10 mouse cellular contexts compared by ENCODE assay signal in genomic region chr4:156083348-156083747, GRCm38 (mm10). TPM values are rescaled to one million over a fixed set of nuclear protein-coding genes. Genes with fewer than 3 reads are reported as not detected.
DNase-seq lines count a peak whose midpoint lies in the region; ATAC-seq and TF ChIP-seq lines count a peak whose summit lies in the region.
"Had no signal": no experiment of that assay in that cellular context is flagged by ENCODE, and none has a peak within 500 bp of the region (broad histone marks: within the 10 kb centered on the region; RNA-seq: fewer than 3 reads in every experiment).

No protein-coding gene starts in this region.

- no peaks in the 10 kb centered on the region for H3K36me3 ChIP-seq in heart, adult 2 months (ENCODE audit: control insufficient read depth, insufficient read depth, low read length)
- no peaks in the 10 kb centered on the region for H3K36me3 ChIP-seq in embryonic facial prominence, embryonic 14.5 days (ENCODE audit: control insufficient read depth, insufficient read depth, low read length)
- no peaks in the 10 kb centered on the region for H3K36me3 ChIP-seq in liver, embryonic 13.5 days
- no peaks in the 10 kb centered on the region for H3K36me3 ChIP-seq in testis, adult 2 months (ENCODE audit: control insufficient read depth, insufficient read depth, low read length)

- H3K4me2 ChIP-seq in embryonic facial prominence, embryonic 14.5 days (ENCODE audit: low read depth, low read length), result no peak overlapping the region
- 0 out of 2 replicates have a peak overlapping the region, but pooled peaks have one; percentile 1 for H3K4me2 ChIP-seq in liver, embryonic 13.5 days

- no peak for TF ChIP-seq POLR2A in heart, adult 2 months (IDR thresholded peaks at IDR 0.05; ENCODE audit: insufficient read depth, low read depth, low read length)
- TF ChIP-seq POLR2A in testis, adult 2 months (IDR thresholded peaks at IDR 0.05; ENCODE audit: control insufficient read depth, low read depth, low read length), result no peak

- H3K27me3 ChIP-seq in heart, adult 2 months (ENCODE audit: control insufficient read depth, insufficient read depth, low read length), result no peaks in the 10 kb centered on the region
- H3K27me3 ChIP-seq in embryonic facial prominence, embryonic 14.5 days (replicated peaks; ENCODE audit: control insufficient read depth, insufficient read depth, low read length), result peaks cover 1% of the 10 kb centered on the region; the same call in 1 of the 2 replicates
- peaks cover 5% of the 10 kb centered on the region for H3K27me3 ChIP-seq in liver, embryonic 13.5 days
- H3K27me3 ChIP-seq in testis, adult 2 months (ENCODE audit: control insufficient read depth, insufficient read depth, low read length), result no peaks in the 10 kb centered on the region

- H3K4me3 ChIP-seq in heart, adult 2 months, result no peak overlapping the region
- no peak overlapping the region for H3K4me3 ChIP-seq in embryonic facial prominence, embryonic 14.5 days (ENCODE audit: low read depth, low read length)
- no peak overlapping the region for H3K4me3 ChIP-seq in liver, embryonic 13.5 days (replicated peaks)
- no peak overlapping the region for H3K4me3 ChIP-seq in testis, adult 2 months (ENCODE audit: control insufficient read depth, low read depth, low read length)

- no peaks in the 10 kb centered on the region for H3K4me1 ChIP-seq in heart, adult 2 months (ENCODE audit: control insufficient read depth, insufficient read depth, low read length)
- peaks cover 4% of the 10 kb centered on the region; the same call in 1 of the 2 replicates for H3K4me1 ChIP-seq in embryonic facial prominence, embryonic 14.5 days (ENCODE audit: control insufficient read depth, insufficient read depth, low read length)
- H3K4me1 ChIP-seq in liver, embryonic 13.5 days (replicated peaks), result peaks cover 22% of the 10 kb centered on the region
- H3K4me1 ChIP-seq in testis, adult 2 months (ENCODE audit: control insufficient read depth, insufficient read depth, low read length), result peaks cover 14% of the 10 kb centered on the region

- H3K9ac ChIP-seq in heart, adult 2 months (ENCODE audit: low read depth, low read length), result no peak overlapping the region
- no peak overlapping the region for H3K9ac ChIP-seq in embryonic facial prominence, embryonic 14.5 days (ENCODE audit: low read depth, low read length)
- no peak overlapping the region for H3K9ac ChIP-seq in liver, embryonic 13.5 days
- H3K9ac ChIP-seq: liver, embryonic 14.5 days had no signal

- H3K27ac ChIP-seq in heart, adult 2 months, result no peak overlapping the region
- peak overlapping the region; percentile 67; the same call in 1 of the 2 replicates for H3K27ac ChIP-seq in embryonic facial prominence, embryonic 14.5 days (replicated peaks; ENCODE audit: low read depth, low read length)
- peak overlapping the region; percentile 43; the same call in 1 of the 2 replicates for H3K27ac ChIP-seq in liver, embryonic 13.5 days
- peak overlapping the region; percentile 78 for H3K27ac ChIP-seq in testis, adult 2 months (ENCODE audit: control insufficient read depth, insufficient read depth, low read depth, low read length)
- H3K27ac ChIP-seq: liver, embryonic 14.5 days had no signal

- no peak for TF ChIP-seq EP300 in heart, adult 2 months (IDR thresholded peaks at IDR 0.05; ENCODE audit: insufficient read depth, low read depth, low read length)

- TF ChIP-seq CTCF in heart, adult 2 months (IDR thresholded peaks at IDR 0.05), result no peak
- TF ChIP-seq CTCF in testis, adult 2 months (IDR thresholded peaks at IDR 0.05; ENCODE audit: control insufficient read depth, insufficient read depth, insufficient replicate concordance, low read depth, low read length), result no peak

- WGBS in heart, adult 2 months, result 75% methylated on average over 5 of the region's 5 CpGs
- 52% methylated on average over 5 of the region's 5 CpGs for WGBS in embryonic facial prominence, embryonic 14.5 days
- 68% methylated on average over 5 of the region's 5 CpGs for WGBS in liver, embryonic 13.5 days (ENCODE audit: insufficient replicate concordance)

- intact Hi-C loops in heart, postnatal 14 days (cut with DNase I), result no loop called here
- intact Hi-C loops in heart, adult 2 months (cut with DNase I), result no loop called here

- no peaks in the 10 kb centered on the region for H3K79me2 ChIP-seq in heart, adult 2 months (replicated peaks; ENCODE audit: control insufficient read depth, insufficient read depth, low read length)

- ATAC-seq in embryonic facial prominence, embryonic 14.5 days (ENCODE audit: low read depth), result peak; percentile 87
- no peak for ATAC-seq in liver, embryonic 13.5 days (ENCODE audit: low read depth)

- peak; percentile 13 to 40 for DNase-seq in heart, postnatal 14 days
- DNase-seq in heart, adult 2 months, result no peak
- peak; percentile 88 for DNase-seq in embryonic facial prominence, embryonic 14.5 days (ENCODE audit: low spot score)
- DNase-seq in liver, embryonic 13.5 days, result no peak
- no peak for DNase-seq in thymus, postnatal 0 days (ENCODE audit: low spot score)
- DNase-seq in gastrocnemius, postnatal 4 days (ENCODE audit: low spot score in 2 of 2), result no peak
- DNase-seq in gastrocnemius, adult 18-20 months (ENCODE audit: low spot score), result no peak
- DNase-seq: cerebellum, adult 9-11 months had no signal

- H3K9me3 ChIP-seq in embryonic facial prominence, embryonic 14.5 days (ENCODE audit: control insufficient read depth, low read length), result no peaks in the 10 kb centered on the region
- H3K9me3 ChIP-seq in liver, embryonic 13.5 days (replicated peaks), result no peaks in the 10 kb centered on the region

RNA-seq across cellular contexts. Expression of gene Ttll10, which starts 24.1 kb away (rescaled TPM):
- not detected for total RNA-seq in heart, postnatal 14 days (2021)
- not detected for total RNA-seq in heart, adult 2 months (2021)
- polyA plus RNA-seq in heart, adult 2 months (2012; rRNA removed), result 0.32 and 1.1 TPM in 2 replicates
- polyA plus RNA-seq in embryonic facial prominence, embryonic 14.5 days (2014; fragmentation: Nextera tagmentation; extraction: Ambion mirVana), result 1.2 and 2.8 TPM in 2 replicates
- 0.12 and 0.20 TPM in 2 replicates for polyA plus RNA-seq in liver, embryonic 13.5 days (2015; fragmentation: Nextera tagmentation; extraction: Ambion mirVana)
- 641 and 673 TPM in 2 replicates for polyA plus RNA-seq in testis, adult 2 months (2012; rRNA removed)
- 0.27 and 0.35 TPM in 2 replicates for polyA plus RNA-seq in thymus, postnatal 0 days (2015; fragmentation: Nextera tagmentation; extraction: Ambion mirVana)
- not detected for total RNA-seq in gastrocnemius, postnatal 4 days (2021)
- total RNA-seq in gastrocnemius, adult 18-20 months (2021), result not detected

RNA-seq across cellular contexts. Expression of gene 9430015G10Rik, which starts 26.4 kb away (rescaled TPM):
- 1 to 10 TPM; 4.6 to 4.8 TPM for total RNA-seq in heart, postnatal 14 days (2021)
- total RNA-seq in heart, adult 2 months (2021), result 1 to 10 TPM; 1.7 to 3.5 TPM
- polyA plus RNA-seq in heart, adult 2 months (2012; rRNA removed), result 5.9 and 7.5 TPM in 2 replicates
- 26.6 and 30.9 TPM in 2 replicates for polyA plus RNA-seq in embryonic facial prominence, embryonic 14.5 days (2014; fragmentation: Nextera tagmentation; extraction: Ambion mirVana)
- 11.8 and 13.8 TPM in 2 replicates for polyA plus RNA-seq in liver, embryonic 13.5 days (2015; fragmentation: Nextera tagmentation; extraction: Ambion mirVana)
- polyA plus RNA-seq in testis, adult 2 months (2012; rRNA removed), result 104 and 121 TPM in 2 replicates
- 16.3 and 17.5 TPM in 2 replicates for polyA plus RNA-seq in thymus, postnatal 0 days (2015; fragmentation: Nextera tagmentation; extraction: Ambion mirVana)
- total RNA-seq in gastrocnemius, postnatal 4 days (2021), result 10 to 100 TPM in 1 of 2 experiments, 1 to 10 TPM in 1; 9.8 to 12.1 TPM
- total RNA-seq in gastrocnemius, adult 18-20 months (2021), result 1 to 10 TPM; 2.1 to 3.1 TPM

RNA-seq across cellular contexts. Expression of gene Rnf223, which starts 47.0 kb away (rescaled TPM):
- total RNA-seq in heart, postnatal 14 days (2021), result under 1 TPM; 0.07 to 0.22 TPM
- total RNA-seq in heart, adult 2 months (2021), result under 1 TPM in 1 of 2 experiments, not detected in 1; 0.07 TPM
- 0.09 and 0.14 TPM in 2 replicates for polyA plus RNA-seq in heart, adult 2 months (2012; rRNA removed)
- 0.31 and 0.45 TPM in 2 replicates for polyA plus RNA-seq in embryonic facial prominence, embryonic 14.5 days (2014; fragmentation: Nextera tagmentation; extraction: Ambion mirVana)
- 0.05 and 0.06 TPM in 2 replicates for polyA plus RNA-seq in liver, embryonic 13.5 days (2015; fragmentation: Nextera tagmentation; extraction: Ambion mirVana)
- 0.72 and 0.85 TPM in 2 replicates for polyA plus RNA-seq in testis, adult 2 months (2012; rRNA removed)
- polyA plus RNA-seq in thymus, postnatal 0 days (2015; fragmentation: Nextera tagmentation; extraction: Ambion mirVana), result 0.09 and 0.23 TPM in 2 replicates
- total RNA-seq in gastrocnemius, postnatal 4 days (2021), result under 1 TPM; 0.25 to 0.26 TPM
- not detected for total RNA-seq in gastrocnemius, adult 18-20 months (2021)

RNA-seq across cellular contexts. Expression of gene Tnfrsf18, which starts 57.4 kb away (rescaled TPM):
- under 1 TPM in 1 of 2 experiments, not detected in 1; 0.56 TPM for total RNA-seq in heart, postnatal 14 days (2021)
- total RNA-seq in heart, adult 2 months (2021), result under 1 TPM in 1 of 2 experiments, not detected in 1; 0.31 TPM
- 0.80 and 0.82 TPM in 2 replicates for polyA plus RNA-seq in heart, adult 2 months (2012; rRNA removed)
- 2.7 and 3.1 TPM in 2 replicates for polyA plus RNA-seq in embryonic facial prominence, embryonic 14.5 days (2014; fragmentation: Nextera tagmentation; extraction: Ambion mirVana)
- 0.60 and 0.65 TPM in 2 replicates for polyA plus RNA-seq in liver, embryonic 13.5 days (2015; fragmentation: Nextera tagmentation; extraction: Ambion mirVana)
- not detected in 2 replicates for polyA plus RNA-seq in testis, adult 2 months (2012; rRNA removed)
- 13.9 and 14.8 TPM in 2 replicates for polyA plus RNA-seq in thymus, postnatal 0 days (2015; fragmentation: Nextera tagmentation; extraction: Ambion mirVana)
- under 1 TPM; 0.62 to 0.66 TPM for total RNA-seq in gastrocnemius, postnatal 4 days (2021)
- not detected for total RNA-seq in gastrocnemius, adult 18-20 months (2021)

Comparison
In these comparisons a context has a peak if more than half of its experiments do, and no peak if none do; other contexts are left out.
1. DNase-seq: peak in heart, postnatal 14 days (2 of 2) and embryonic facial prominence, embryonic 14.5 days (single experiment); none in heart, adult 2 months (0 of 2), liver, embryonic 13.5 days (single experiment), thymus, postnatal 0 days (single experiment), gastrocnemius, postnatal 4 days (0 of 2) and gastrocnemius, adult 18-20 months (single experiment).
2. RNA of gene Ttll10, which starts 24.1 kb away (polyA plus RNA-seq): 641 to 673 TPM in testis, adult 2 months; 1.2 to 2.8 TPM in embryonic facial prominence, embryonic 14.5 days, 0.32 to 1.1 TPM in heart, adult 2 months, 0.27 to 0.35 TPM in thymus, postnatal 0 days and 0.12 to 0.20 TPM in liver, embryonic 13.5 days; every median in the first group is over 100 times any median in the second.